Mouse (Mus musculus) large intestine, adult 2 months (tissue): ENCODE results near the gene Dlgap4. TPM values are rescaled to one million over a fixed set of nuclear protein-coding genes. Genes with fewer than 3 reads are reported as not detected.
"Not testable (repeated sequence)": the region's sequence is repeated elsewhere in the genome, so short reads cannot be mapped to it uniquely, and the experiment has no call there.

Experiments used
- DNase-seq: peaks from one replicate; pipeline ENCODE4 v3.0.0-alpha.2; 2012; ENCODE audit warnings: low read depth, low spot score
- WGBS: fragments of 180-500 bp; shearing (Covaris S2); methylation state at CpG from one replicate; pipeline ENCODE4 v1.1.7; 2018; 5-methylcytosine and 5-hydroxymethylcytosine counted together
- polyA plus RNA-seq: library from polyadenylated mRNA; depleted of rRNA; stranded (reverse); fragments of >200 nt; gene quantifications from 2 replicates; pipeline ENCODE4 v1.2.3, GENCODE M21; 2012

Gene Dlgap4
- polyA plus RNA-seq, 1 experiment = 42.4 TPM

DNA sequence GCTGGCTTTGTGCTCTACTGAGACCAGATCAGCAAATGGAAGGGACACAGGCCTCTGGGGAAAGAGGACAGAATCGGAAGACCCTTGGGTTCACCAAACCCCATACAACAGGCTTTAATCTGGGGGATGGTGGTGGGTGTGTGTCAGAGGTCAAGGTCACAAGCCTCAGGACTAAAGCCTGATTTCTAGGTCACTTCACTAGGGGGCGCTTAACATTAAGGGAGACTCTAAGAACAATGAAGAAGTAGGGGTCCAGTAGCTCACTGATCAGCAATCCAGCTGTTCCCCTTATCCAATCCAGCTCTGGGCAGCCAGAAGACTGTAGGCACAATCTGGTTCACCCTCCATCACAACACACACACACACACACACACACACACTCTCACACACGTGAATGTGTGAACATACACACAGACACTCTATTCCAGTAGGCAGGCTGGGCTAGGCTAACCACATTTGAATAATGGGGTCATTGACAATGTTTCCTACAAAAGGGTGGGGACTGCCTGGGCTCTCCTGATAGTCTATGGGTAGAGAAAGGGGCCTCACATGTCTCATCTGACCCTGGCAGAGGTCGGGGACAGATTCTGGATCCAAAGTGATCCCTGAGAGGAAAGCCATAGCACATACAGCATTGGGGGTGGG is 168.5 kb downstream of the Dlgap4 start:
- 75% methylated on average over 4 of the region's 4 CpGs for WGBS
- no peak for DNase-seq

DNA sequence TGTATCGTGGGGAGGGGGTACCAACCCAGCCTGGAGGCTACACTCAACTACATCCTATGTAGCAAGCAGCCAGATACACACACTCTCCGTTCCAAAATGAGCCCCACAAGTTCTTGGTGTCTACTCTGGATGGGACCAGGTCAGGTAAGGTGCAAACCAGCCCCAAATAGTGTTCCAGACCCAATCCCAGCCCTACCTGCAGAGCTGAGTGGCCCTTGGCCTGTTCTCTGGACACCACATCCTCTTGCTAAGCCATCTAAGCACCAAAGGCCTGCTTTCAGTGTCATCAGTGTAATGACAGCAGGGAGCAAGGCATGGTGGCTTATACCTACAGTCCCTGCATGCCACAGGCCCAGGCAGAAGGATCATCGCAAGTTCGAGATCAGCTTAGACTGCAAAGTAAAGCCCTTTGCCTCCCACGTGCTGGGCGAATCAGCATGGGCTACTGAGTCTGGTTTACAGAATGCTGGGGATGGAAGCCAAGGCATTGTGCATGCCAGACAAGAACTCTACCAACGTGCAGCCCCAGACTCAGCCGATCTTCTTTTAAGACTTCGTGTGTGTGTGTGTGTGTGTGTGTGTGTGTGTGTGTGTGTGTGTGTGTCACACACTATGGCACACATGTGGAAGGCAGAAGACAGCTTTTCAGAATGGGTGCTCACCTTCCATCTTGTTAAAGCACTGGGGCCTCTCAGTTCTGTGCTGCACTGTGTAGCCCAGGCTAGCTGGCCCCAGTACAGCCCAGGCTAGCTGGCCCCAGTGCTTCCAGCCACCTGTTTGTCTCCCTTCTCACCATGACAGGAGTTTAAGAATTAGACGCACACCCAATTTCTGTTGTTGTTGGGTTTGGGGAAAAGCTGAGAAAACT is 169.2 kb downstream of the Dlgap4 start:
- DNase-seq = no peak
- 76% methylated on average over 10 of the region's 10 CpGs for WGBS

DNA sequence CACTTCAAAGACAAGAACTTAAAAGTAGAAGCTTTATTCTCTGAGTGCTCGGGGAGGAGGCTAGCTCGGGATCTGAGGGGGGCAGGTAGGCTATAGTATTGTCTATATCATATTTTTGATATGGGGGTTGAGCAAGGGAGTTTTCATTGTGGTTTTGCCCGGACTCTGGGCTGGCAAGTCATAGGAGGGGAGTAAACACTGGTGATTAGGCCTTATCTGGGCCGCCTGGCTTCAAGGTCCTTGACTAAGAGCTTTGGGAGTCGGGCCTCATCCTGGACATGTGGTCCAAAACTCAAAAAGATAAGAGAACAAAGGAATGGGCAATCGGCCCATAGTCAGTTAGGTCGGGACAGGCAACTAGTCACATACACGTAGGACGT is 169.8 kb downstream of the Dlgap4 start:
- 39% methylated on average over 9 of the region's 9 CpGs for WGBS
- DNase-seq = no peak

DNA sequence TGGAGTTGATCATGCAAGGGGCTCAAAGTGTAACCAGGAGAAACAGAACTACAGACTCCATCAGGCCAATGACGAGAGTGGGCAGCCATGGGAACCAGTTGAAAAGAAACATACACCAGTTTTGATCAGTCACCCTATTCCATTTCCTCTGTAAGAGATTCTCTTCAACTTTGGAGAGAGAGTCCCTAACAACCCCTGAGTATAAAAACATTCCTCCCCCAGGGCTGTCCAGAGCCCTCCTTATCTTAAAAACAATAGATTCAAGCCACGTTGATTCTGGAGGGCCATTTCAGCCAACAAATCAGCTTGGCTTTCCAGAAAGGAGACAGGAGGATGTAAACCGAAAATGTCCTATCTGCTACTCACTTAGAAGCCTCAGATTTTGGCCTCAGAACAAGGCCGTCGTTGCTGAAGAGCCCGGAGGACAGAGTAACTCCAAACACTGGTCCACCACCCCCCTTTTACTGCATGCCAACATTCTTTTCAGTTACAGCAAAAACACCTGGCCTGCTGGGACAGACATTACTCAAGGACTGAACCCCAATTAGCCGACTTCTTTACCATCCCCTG is 170.6 kb downstream of the Dlgap4 start:
- no peak for DNase-seq
- 57% methylated on average over 7 of the region's 7 CpGs for WGBS

DNA sequence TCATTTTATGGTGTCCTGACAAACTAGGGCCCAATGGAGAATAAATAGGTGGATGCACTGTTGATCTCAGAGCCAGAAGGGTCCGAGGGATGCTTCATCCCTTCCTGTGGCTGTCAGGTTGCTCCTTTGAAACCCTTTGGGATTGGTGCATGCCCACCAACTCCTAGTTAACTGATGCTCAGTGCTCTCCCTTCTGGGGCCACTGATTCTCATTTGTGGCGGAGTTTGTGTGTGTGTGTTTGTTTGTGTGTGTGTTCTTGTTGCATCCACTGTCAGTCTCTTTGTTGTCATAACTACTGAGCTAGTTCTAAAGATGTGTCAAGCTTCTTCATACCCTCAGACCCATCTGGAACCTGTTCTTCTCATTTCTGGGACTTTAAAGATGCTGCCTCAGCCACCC is 171.4 kb downstream of the Dlgap4 start:
- no peak for DNase-seq
- WGBS = 87% methylated on average over 2 of the region's 2 CpGs

DNA sequence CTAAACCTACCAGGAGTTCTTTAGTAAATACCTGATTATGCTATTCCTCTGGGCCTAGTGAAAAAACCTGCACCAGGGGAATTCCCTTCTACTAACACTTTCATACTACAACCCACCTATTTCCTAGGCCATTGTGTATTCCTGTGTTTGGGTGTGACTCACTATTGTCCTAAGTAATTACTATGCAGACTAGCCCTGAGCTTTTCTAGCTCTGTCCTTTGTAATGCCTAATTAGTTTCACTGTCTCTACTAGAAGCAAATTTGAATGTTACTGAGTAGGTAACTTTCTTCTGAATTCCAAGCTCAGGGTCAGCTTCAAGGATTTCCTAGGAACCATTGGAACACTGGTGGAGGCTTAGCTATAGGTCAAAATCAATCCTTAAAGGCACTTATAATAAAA is 172.9 kb downstream of the Dlgap4 start:
- not testable (repeated sequence) for DNase-seq

DNA sequence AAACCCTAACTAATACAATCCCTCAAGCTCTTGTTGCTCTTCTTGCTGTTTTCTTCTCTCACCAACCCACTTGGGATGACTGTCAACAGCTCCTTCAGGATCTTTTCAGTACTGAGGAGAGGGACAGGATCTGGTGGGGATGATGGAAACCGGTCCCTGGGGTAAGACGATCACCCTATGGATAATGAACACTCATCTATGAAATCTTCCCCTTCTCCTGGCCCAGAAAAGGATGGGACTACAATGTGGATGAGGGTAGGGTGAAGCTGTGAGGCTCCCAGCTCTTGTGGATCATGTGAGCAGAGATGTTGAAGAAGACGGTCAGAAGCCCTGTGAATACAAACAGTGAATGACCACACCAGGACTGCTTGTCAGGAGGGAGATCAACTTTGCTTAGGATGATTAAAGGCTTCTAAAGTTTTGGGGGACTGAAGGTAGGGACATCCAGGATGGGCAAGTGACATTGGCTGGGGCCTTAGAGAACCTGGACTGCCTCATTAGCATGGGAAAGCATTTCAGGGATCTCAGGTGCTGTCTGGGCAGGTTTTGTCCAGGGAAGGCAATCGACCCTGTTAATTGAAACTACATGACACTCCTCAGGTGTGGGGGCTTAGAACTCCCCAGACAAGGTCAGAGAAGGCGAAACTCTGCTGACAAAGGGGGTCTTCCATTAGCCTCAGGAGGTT is 173.7 kb downstream of the Dlgap4 start:
- 85% methylated on average over 5 of the region's 5 CpGs for WGBS
- DNase-seq = no peak

DNA sequence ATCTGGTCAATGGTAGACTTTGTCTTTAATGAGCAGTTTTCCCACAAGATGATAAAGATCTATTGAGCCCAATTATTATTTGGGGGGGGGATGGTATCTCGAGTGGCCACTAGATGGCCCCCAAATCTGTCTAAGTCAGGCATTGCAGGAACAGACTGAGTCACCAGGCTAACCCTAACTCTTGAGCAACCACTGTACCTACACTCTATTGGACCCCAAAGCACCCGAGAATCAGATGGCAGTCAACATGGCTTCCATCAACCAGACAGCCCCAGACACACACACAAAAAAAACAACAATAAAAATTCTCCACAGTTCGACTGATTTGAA is 174.2 kb downstream of the Dlgap4 start:
- WGBS = 31% methylated on average over 3 of the region's 3 CpGs
- no peak for DNase-seq

DNA sequence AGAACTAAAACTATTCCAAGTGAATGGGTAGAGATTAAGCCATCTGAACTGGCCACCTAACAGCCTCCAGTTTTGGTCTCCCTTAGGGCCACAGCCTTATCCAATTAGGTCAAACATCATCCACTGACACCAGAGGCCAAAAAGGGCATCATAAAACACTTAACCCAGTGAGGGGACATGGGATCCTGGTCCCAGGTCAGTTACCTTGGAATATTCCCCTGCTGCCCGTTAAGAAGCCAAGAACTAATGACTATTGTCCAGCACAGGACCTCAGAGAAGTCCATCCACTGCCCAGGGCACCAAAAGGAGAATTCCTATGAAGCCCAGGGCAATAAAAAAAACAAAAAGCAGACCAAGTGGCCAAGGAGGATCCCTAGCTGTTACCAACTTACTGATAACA is 175.3 kb downstream of the Dlgap4 start:
- WGBS = 61% methylated on average over 1 of the region's 1 CpGs
- DNase-seq = no peak

DNA sequence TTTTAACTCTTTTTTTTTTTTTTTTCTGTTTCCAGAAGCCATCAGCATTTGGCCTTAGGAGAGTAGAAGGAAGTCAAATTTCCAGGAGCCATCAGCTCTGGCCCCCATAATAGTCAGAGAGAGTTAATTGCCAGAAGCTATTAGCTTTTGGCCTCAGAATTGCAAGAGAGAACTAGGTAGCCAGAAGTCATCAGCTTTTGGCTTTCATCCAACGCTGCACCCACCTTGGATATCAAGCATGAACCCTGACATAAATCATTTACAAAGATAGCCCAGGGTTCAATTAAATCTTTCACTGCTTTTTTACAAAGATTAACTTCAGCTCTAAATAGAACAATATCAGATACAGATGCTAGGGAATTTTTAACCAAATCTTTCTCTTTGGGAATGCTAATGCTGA is 185.0 kb downstream of the Dlgap4 start:
- 31% methylated on average over 1 of the region's 1 CpGs for WGBS
- DNase-seq = no peak

DNA sequence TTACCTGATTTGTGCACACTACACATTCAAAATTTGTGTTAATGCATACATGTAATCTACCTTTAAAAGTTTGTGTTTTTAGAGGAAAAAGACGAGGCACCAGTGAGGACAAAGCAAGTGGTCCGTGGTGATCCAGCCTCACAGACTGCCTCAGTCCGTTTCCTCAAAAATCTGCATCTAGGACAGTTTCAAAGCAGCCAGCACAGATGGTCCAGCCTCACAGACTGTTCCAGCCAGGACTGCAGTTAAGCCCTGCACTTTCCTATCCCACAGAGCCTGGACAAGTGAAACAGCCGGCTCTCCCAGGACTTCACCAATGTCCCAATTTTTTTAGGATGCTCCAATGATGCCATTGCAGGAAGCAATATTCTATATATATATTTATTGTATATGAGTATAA is 187.5 kb downstream of the Dlgap4 start:
- DNase-seq = no peak
- WGBS = 76% methylated on average over 4 of the region's 4 CpGs

DNA sequence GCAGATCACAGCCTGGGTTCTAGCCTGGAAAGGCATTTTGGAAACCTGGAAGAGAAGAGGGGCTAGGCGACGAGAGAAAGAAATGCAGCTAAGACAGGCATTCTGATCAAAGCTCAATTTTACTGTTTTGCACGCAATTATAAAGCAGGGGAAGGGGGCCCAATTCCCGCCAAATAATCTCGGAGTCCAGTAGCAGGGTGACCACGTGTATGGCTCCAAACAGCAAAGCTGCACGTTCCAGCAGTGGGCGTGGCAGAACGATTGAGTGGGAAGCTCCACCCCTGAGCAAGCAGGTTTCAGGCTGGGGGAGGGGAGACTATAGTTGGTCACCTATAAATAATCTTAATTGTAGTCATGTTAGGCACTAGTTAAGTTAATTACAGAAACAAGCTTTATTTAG is 188.6 kb downstream of the Dlgap4 start:
- WGBS = 29% methylated on average over 9 of the region's 9 CpGs

DNA sequence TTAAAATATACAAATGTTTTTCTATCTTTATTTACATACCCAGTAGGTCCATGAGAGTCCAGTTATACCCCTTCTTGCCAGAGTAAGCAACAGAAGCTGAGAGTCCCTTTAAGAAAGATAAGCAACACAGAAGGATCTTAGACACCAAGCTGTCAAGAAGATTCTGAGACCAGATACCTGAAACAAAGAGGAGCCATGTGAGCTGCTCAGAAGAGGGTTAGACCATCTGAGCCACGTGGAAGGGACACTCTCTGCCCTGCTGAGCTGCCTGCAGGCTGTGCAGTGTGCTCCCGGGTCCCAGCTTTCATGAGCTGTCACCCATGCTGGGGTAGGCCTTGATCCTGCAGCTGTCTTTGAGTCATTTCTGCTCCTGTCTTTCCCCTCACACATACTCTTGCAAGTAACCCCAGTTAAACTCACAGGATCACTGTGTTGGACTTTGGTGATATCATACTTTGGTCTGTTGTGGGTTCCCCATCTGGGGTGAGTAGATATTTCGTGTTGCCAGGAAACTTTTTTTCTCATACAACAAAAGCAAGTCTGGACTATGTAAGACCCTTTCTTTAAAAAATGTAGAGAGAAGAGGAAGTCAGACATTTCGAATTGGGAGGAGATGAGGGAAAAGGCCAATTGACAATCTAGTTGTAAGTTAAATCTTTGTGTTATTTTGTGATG is 190.3 kb downstream of the Dlgap4 start:
- WGBS = 67% methylated on average over 4 of the region's 4 CpGs
- no peak for DNase-seq

More for the DNA sequence above, 188.6 kb downstream of the Dlgap4 start:
- not testable (repeated sequence) for DNase-seq

DNA sequence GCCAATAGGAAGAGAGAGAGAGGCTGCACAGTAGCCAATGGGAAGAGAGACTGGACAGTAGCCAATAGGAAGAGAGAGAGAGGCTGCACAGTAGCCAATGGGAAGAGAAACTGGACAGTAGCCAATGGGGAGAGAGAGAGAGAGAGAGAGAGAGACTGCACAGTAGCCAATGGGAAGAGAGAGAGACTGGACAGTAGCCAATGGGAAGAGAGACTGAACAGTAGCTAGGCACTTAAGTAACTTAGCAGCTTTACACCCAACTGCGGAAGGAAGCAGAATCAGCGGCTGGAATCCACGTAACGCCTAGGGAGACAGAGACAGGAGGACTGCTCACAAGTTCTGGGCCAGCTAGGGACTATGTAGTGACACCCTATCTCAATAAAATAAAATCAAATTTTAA is 191.1 kb downstream of the Dlgap4 start:
- WGBS = 88% methylated on average over 4 of the region's 4 CpGs
- DNase-seq = no peak

DNA sequence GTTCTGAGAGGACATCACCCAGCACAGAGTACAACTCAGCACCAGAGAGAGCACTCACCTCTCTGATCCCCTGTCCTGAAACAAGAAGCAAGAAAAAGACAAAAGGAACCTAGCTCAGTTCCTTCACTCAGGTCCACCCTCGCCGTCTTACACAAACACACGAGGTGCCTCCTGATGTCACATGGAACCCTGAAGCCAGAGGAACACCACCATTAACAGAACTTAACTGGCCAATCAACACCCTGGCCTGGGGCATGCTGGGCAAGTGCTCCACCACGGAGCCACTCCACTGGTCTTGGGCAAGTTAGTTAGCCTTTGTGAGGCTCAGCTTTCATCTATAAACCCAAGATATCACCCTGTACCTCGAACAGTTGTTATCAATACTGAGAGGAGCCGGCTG is 193.4 kb downstream of the Dlgap4 start:
- WGBS = 65% methylated on average over 6 of the region's 6 CpGs
- DNase-seq = no peak

DNA sequence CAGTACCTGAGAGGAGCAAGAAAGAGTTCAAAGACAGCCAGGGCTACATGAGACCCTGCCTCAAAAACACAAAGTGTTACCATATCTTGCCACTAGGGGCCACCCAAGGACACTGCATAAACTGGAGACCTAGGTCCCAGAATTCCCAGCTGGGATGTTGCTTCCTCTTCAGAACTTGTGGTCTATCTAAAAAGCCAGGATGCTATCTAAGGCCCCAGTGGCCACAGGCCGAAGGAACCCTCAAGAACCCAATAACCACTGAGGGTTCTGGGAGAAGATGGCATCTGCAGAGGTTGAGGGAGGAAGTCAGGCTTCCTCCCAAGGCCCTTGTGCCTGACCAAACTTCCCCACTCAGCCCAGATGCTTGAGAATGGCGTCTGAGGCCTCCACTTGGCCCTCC is 196.1 kb downstream of the Dlgap4 start:
- no peak for DNase-seq
- 49% methylated on average over 2 of the region's 2 CpGs for WGBS

DNA sequence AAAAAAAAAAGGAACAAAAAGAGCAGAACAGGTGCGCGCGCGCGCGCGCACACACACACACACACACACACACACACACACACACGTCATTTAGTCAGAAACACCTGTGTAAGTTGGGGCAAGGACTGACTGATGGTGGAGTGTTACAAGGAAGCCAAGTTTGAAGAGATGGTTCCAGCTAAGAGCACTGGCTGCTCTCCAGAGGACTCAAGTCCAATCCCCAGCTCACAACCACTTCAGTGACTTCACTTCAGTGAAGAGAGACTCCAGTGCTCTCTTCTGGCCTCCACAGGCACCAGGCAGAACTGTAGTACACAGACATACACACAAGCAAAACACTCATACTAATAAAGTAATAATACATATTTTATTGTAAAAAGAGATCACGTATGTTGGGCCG is 197.2 kb downstream of the Dlgap4 start:
- 89% methylated on average over 10 of the region's 10 CpGs for WGBS
- DNase-seq = no peak

DNA sequence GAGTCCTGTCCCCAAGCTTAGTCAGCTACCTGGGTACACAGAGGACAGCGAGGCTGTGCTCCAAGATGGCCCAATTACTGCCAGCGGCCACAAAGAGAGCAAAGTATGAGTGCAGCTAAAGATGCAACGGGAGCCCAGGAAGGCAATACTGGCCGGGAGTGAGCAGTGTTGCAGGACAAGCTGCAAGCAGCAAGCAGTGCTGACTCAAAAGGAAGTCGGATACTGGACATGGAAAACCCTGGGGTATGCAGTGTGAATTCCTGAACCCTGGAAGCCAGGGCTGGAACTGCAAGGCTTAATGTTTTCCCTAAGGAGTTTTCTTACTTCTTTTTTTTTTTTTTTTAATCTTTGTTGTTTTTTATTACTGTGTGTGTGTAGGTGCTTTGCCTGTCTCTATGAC is 198.1 kb downstream of the Dlgap4 start:
- DNase-seq = no peak

More for the DNA sequence above, 198.1 kb downstream of the Dlgap4 start:
- WGBS = 69% methylated on average over 5 of the region's 5 CpGs
